Mouse (Mus musculus): ENCODE measurements around the gene Gm20696. TPM values are rescaled to one million over a fixed set of nuclear protein-coding genes. Genes with fewer than 3 reads are reported as not detected.

The Gm20696 gene
- 5.0 and 7.7 TPM in 2 replicates for total RNA-seq (2021)
- long read RNA-seq, experiment 1, partial matches to known transcripts = 0 of 8 reads
- long read RNA-seq, experiment 1, other reads (novel, unspliced or antisense) = 8 of 8 reads
- long read RNA-seq, experiment 2, partial matches to known transcripts = 0 of 3 reads
- long read RNA-seq, experiment 2, other reads (novel, unspliced or antisense) = 3 of 3 reads

DNA sequence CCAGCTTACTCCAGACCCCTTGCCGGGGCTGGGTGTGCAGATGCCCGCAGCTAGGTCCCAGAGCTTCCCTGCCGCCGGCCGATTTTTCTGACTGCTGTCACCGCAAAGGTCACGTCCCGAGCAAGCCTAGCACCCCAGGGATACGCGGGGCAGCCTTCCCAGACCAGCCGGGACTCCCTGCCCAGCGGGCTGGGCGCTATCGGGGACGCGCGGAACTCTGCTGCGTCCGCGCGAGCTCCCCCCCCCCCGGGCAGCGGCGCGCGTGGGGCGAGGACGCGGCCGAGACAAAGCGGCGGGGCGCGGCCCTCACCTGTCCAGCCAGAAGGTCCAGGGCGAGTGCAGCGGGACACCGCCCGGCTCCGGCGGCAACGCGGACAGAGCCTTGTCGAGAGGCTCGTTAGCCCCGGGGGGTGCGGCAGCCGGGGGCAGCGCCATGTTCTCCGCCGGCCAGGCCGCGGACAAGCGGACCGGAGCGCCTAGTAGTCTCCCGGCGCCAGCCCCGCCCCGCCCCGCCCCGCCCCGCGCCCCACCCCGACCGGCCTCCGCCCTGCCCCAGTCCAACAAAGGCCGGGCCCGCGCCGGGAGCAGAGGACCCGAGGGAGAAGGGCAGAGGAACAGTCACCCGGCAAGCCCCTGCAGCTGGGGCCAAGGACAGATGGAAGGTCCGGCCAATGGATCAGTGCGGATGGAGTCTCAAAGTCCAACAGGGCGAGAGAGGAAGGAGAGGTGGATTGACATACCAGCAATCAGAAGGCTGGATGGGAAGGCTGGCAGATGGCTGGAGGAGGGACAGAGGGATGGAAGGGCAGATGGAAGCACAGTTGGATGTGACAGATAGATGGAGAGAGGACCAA, at the start of gene Gm20696, which contains the start of gene Eif4e3:
Gm20696 (minus strand) TSS at position 480 of the 854 bp plus-strand sequence.
Eif4e3 (minus strand) TSS at position 454 of the 854 bp plus-strand sequence.
- peak; percentile 84 for DNase-seq

DNA sequence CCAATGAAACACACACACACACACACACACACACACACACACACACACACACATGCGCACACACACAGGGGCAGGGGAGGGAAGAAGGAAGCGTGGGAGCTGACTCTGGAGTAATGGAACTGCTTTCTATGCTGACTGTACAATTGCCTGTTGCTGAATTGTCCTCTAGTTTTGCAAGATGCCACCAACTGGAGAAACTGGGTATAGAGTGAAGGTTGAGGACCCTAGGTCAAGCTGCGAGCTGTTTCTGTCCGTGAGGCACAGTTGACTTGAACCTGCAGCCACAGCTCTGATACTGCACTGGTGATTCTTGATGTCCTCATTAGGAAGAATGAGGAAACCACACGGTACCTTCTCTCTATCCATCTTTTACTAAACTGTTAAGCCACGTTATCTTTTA, 49.3 kb upstream of the Gm20696 start:
- no peak for DNase-seq

DNA sequence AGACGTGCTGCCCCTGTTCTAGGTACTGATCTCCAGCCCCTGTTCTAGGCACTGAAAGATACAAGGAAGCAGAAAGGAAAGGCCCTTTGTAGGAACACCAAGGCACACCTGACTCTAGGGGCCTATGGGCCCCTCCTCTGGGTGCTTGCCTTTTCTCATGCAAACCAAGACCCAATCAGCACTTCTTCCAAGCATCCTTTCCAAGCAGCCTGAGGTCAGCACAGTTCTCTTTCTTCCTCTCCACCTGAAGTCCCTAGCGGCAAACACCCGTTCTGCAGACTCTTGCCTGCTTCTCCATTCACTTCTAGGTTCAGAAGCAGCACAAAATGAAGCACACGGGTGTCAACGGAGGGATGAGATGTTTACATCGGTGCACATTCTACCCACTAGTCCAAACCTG, 48.6 kb upstream of the Gm20696 start:
- DNase-seq = no peak

DNA sequence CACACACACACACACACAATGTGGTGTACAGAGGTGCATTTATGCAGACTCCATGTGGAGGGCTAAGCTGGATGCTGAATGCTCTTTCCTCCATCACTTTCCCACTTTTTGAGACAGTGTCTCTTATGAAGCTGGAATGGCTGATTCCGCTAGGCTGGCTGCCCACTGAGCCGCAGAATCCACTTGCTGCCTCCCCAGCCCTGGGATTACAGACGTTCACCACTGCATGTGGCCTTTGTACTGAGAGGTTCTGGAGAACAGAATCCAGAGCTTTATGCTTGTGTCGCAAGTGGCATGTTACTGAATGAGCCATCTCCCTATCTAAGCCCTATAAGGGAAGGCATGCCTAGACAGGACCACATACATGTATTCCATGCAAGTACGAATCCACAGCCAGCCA, 46.7 kb upstream of the Gm20696 start:
- DNase-seq = no peak

DNA sequence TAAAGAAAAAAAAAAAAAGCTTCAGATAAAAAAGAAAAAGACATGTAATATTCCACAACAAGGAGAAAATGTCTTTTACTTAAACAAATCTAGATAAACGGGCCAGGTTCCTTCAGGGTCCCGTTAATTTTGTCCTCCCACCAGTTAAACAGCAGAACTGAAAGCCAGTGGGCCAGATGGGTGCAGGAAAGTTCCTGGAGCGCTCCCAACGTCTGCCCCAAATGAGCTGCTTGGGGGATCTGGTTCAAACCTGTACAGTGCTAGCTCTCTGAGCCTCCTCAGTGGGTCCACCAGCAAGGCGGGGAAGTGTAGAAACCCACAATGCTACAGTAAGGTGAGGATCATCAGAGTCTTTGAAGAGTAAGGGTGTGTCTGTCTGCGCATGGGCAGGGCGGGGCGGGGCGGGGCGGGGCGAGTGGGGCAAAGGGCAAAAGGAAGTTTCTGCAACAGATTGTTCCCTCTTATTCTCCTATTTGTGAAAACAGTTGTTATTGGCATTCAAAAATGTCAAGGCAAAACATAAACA, 45.0 kb upstream of the Gm20696 start:
- no peak for DNase-seq

DNA sequence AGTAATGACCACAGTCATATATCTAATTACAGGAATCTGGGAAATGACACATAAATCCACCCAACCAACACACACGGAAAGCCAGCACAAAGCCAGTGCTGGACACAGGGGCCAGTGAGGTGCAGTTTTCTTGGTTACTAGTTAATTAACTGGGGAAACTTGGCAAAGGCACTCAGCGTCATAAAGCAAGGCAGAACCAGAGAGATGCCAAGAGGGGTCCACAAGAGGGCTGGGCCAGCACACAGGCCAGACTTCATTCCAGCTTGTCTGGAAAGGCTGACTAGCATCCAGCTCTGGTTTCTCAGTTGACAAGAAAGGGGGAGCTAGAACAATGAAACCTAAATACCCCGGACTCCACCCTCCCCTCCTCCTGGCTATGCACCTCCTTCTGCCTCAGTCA, 33.9 kb upstream of the Gm20696 start:
- no peak for DNase-seq

DNA sequence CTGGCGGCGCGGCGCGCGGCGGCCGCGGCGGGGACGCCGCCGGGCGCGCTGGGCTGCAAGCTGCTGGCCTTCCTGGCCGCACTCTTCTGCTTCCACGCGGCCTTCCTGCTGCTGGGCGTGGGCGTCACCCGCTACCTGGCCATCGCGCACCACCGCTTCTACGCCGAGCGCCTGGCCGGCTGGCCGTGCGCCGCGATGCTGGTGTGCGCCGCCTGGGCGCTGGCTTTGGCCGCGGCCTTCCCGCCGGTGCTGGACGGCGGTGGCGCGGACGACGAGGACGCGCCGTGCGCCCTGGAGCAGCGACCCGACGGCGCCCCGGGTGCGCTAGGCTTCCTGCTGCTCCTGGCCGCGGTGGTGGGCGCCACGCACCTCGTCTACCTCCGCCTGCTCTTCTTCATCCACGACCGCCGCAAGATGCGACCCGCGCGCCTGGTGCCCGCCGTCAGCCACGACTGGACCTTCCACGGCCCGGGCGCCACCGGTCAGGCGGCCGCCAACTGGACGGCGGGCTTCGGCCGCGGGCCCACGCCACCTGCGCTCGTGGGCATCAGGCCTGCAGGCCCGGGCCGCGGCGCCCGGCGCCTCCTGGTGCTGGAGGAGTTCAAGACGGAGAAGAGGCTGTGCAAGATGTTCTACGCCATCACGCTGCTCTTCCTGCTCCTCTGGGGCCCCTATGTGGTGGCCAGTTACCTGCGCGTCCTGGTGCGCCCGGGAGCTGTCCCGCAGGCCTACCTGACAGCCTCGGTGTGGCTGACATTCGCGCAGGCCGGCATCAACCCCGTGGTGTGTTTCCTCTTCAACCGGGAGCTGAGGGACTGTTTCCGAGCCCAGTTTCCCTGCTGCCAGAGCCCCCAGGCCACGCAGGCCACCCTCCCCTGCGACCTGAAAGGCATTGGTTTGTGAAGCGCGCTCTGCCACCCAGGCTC, 26.6 kb upstream of the Gm20696 start:
- DNase-seq = peak; percentile 26

DNA sequence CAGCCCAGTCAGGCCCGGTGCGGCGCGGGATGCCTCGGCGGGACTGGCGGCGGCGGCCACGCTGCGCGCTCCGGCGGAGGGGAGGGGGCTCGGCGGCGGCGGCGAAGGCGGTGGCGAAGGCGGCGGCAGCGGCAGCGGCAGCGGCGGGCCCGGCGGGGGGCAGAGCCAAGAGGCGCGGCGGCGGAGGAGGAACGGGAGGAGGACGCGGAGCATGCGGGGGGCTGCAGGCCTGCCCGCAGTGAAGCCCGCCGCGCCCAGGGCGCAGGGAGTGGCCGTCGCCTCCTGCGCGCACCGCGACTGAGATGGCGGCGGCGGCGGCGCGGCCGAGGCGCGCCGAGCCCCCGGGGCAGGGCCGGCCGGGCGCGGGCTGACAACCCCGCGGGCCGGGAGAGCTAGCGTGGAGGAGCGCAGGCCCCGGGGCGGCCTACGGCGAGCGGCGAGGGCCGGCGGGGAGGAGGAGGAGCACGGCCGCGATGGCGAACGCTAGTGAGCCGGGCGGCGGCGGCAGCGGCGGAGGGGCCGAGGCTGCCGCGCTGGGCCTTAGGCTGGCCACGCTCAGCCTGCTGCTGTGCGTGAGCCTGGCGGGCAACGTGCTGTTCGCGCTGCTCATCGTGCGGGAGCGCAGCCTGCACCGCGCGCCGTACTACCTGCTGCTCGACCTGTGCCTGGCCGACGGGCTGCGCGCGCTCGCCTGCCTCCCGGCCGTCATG, 25.8 kb upstream of the Gm20696 start, which contains the start of gene Gpr27:
Gpr27 (plus strand) TSS at position 474 of the 710 bp plus-strand sequence.
- peak; percentile 51 for DNase-seq

DNA sequence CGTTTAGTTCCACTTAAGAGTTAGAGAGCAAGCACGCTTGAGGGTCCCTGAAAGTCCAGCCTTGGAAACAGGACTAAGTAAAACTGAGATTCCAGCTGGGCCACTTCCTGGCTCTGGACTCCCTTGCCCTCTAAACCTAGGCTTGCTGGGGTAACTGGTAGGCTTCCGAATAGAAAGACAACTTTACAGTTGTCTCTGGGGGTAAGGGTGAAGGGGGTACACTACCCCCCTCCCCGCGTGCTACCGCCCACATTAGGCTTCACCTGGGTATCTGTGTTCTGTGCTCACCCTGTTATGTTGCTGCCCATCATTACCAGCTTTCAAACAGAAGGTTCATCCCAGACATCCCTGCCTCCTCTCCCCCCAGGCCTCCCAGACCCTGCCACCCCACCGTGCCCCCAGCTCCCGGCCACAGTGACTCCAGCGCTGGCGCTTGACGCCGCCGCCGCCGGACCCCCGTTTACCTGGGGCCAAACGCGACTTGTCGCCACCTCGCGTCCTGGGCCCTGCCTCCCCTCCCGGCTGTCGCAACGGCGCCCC, 25.1 kb upstream of the Gm20696 start:
- DNase-seq = peak; percentile 12

DNA sequence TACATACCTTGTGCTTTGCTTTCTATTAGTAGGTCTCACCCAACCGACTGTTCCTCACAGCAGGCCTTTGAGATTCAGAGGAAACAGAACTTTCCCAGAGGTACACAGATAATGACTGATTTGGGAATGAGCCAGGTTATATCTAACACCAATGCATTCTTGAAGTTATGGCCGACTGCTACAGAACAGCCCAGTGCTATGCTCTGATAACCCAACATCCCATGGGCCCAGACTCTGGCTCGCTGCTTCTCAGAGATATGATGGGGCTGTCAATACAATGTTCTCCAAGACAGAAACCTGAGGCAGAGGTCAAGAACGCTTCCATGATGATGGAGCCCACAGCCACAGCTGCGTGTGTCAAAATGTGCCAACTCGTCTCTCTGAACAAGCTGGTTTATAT, 21.9 kb upstream of the Gm20696 start:
- no peak for DNase-seq

DNA sequence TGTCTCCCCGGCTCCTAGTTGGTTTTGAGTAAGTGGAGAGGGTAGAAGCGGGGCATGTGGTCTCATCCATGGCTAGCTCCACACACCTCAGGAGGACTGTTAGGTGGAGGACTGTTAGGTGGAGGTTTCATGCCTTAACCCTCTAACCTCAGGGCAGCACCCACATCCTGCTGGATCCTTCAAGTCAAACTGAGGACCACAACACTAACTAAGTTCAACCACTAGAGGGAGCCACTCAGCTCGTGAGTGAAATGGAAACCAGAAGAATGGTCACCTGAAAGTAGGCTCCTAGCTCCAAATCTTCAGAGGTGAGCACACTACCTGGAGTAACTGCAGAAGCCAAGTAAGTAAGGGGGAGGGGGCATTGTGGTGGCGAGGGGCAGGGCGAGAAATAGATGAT, 18.3 kb upstream of the Gm20696 start:
- DNase-seq = peak; percentile 11

DNA sequence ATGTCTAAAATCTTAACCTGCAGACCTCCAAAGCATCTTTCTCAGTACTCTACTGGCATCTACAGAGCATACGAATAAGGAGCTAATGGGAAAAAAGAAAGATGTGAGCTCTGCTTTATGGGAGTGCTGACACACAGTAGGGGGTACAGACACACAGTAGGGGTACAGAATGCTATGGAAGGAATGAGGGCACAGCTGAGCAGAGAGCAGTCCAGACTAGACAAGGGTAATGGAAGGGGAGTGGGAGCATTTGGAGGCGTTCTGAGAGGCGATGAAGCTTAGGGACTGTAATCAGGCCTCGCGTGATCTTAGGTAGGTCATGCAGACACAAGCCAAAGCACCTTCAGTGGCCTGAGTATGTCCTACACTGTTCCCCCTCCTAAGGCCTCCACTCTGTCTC, 17.4 kb upstream of the Gm20696 start:
- no peak for DNase-seq

DNA sequence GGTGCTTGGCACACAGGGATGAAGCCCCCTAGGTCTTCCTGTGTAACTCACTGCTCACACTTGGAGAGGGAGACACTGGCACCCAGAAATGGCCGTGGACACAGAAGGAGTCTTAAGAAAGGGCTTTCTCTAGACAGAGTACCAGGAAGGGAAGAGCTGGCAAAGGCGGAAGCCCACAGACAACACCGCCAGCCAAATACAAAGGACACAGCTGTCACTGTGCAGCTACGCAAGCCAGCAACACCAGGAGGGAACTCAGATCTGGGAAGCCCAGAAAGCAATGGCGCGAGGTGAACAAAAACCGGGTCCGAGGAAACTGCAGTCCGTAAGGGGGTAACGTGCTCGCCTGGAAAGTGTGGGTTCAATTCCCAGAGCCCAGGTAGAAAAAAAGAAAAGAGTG, 11.5 kb upstream of the Gm20696 start:
- no peak for DNase-seq

DNA sequence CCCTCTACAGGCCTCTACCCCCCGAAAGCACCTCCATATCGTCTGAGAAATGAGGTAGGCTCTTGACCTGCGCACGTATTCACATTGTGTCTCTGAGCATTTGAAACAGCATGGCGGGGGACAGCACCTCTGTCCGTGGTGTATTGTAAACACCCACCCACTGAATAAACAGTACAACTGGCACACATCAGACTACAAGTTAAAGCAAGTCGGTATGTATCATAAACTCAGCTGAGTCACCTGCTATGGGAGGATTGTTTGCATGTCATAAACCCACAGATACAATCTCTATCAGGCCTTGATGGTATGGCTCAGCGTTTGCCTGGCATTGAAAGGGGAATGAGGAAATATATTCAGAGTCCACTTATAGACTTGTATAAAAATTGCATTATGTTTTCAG, 10.7 kb upstream of the Gm20696 start:
- DNase-seq = no peak

DNA sequence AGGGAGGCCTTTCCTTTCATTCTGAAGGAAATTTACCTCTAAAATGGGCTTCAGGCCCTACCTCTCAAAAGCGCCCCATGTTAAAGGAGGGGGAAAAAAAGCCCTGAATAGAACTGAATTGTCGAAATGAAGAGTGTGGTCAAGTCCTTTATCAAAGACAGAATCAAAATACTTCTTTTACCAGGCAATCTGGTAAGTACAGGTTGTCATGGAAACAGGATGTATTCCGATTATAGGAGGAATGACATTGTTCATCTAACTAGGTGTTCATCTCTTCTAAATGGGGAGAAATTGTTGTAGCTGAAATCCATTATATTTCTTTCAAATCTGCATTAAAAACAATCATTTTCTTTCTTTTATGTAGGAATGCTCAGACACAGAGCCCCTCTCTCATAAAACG, 7.9 kb upstream of the Gm20696 start:
- no peak for DNase-seq

DNA sequence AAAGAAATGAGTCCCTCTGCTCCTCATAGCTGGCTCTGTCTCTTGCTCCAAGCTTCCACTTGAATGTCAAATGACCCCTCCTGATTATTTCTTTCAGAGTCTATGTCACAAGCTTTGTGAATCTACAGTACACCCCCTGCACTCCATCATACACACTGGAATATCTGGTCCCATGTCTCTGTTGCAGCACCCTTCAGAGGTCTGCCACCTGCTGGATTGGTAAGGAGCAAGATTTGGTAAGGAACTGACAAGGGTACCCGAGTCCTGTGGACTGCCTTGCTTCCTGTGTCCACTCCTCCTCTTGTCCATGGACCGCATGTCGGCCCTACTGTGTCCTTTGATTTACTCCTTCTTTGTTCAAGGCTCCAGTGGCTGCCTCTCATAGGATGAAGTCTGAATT, 5.2 kb upstream of the Gm20696 start:
- DNase-seq = no peak

DNA sequence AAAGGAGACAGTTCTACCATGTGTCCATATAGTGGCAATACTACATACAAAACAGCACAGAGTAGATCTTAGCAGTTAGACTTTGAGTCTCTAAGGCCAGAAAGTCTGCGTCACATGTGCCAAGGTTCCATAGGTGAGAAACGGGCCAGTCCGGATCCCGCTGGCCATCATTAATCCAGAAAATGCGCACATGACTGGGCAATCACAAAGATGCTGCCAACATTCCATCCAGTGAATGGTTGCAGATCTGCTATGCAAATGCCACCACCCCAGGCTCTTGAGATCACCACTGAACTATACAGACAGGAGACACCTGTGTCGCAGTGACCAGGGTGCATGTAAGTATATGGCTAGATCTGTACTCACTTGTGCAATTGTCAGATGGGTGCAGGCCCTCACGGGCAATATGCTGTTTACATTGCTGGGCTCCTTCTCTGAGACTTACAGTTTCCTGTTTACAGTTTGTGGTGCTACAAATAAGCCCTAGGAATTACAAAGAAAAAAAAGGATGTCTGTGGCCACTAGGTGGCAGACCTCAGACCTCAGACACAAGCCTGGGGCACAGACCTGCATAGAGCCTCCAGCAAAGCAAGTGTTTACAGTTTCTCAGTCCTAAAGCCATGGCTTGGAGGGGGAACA, 4.0 kb upstream of the Gm20696 start:
- DNase-seq = peak; percentile 65

DNA sequence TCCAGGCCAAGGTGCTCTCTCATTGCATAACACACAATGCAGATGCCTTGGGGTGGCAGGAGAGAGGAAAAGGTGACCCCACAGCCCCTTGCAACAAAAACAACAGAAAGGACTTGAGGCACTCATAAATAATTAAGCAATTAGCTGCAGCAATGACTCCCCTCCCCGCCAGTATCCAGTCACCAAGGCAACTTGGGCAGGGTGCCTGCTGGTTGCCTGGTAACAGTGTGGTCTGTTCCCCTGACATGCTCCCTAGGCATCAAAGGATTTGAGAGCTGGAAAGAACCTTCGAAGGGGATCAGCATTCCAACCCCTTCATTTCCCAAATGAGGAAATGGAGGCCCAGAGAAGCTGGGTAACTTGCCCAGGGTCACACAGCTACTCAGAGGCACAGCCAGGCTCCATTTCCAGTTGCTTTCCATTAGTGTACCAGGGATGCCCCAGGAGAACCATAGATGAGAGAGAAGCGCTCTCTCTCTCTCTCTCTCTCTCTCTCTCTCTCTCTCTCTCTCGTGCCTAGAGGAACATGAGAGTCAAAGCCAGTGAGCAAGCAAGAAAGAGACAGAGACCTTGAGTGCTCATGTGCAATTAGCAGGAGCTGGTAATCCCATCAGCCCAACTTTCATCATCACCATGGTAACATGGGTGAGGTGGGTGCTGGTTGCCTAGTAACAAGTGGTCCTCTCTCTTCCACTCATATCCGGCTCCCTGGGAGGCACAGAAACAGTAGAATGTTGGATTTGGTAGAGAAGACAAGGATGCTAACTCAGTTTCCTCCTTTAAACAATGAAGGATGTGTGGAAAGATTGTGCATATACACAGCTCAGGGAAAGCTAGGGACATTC, 3.1 kb upstream of the Gm20696 start:
- DNase-seq = peak; percentile 40

DNA sequence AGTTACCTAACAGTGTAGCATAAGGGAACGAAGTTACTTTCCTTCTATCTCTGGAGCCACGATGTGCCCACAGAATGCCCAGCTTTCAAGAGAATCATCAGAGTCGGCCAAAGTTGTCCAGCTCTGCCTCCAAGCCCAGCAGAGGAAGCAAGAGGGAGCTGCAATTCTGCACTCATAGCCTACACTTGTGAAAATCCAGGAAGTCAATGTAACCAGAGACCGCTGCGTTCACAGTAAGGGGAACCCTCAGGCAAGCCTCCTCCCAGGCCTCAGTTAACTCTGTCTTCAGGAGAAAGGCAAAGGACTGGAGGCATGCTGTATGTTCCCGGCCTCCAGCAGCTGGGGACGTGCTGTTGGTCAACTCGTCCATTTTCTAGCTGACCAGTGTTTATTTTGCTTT, 693 bp upstream of the Gm20696 start:
- DNase-seq = no peak

All from adrenal gland, postnatal 14 days (tissue).